Mouse (Mus musculus) kidney, embryonic 15.5 days (tissue): ENCODE data around the gene Utp15. TPM values are rescaled to one million over a fixed set of nuclear protein-coding genes. Genes with fewer than 3 reads are reported as not detected.

Source experiments
- ATAC-seq: fragments of 200-750 bp; cut with Nextera tagmentation; replicated peaks from 2 replicates; pipeline ENCODE4 v1.8.0; 2017; ENCODE audit warnings: moderate TSS enrichment; ENCODE audit not compliant: low FRiP score
- H3K27ac ChIP-seq: fragments of 300-500 bp; sonication (generic); 2 replicates; pipeline ENCODE4 v1.5.1; 2015; ENCODE audit warnings: mild to moderate bottlenecking, inconsistent platforms
- H3K27me3 ChIP-seq: fragments of 300-500 bp; sonication (generic); 2 replicates; pipeline ENCODE4 v1.6.1; 2015; ENCODE audit warnings: inconsistent platforms
- H3K36me3 ChIP-seq: fragments of 300-500 bp; sonication (generic); 2 replicates; pipeline ENCODE4 v1.6.1; 2015; ENCODE audit warnings: inconsistent platforms
- H3K4me1 ChIP-seq: fragments of 300-500 bp; sonication (generic); 2 replicates; pipeline ENCODE4 v1.6.1; 2015; ENCODE audit warnings: inconsistent platforms
- H3K4me2 ChIP-seq: fragments of 300-500 bp; sonication (generic); 2 replicates; pipeline ENCODE4 v1.6.1; 2015; ENCODE audit warnings: moderate library complexity, mild to moderate bottlenecking, inconsistent platforms
- H3K4me3 ChIP-seq: fragments of 300-500 bp; sonication (generic); replicated peaks from 2 replicates; pipeline ENCODE4 v1.5.1; 2015; ENCODE audit warnings: mild to moderate bottlenecking, inconsistent platforms
- H3K9ac ChIP-seq: fragments of 300-500 bp; sonication (generic); 2 replicates; pipeline ENCODE4 v1.6.1; 2015; ENCODE audit warnings: mild to moderate bottlenecking, inconsistent platforms
- H3K9me3 ChIP-seq: fragments of 300-500 bp; sonication (generic); replicated peaks from 2 replicates; pipeline ENCODE4 v1.6.1; 2016; ENCODE audit warnings: inconsistent platforms
- WGBS: fragments of 180-500 bp; shearing (Covaris S2); methylation state at CpG from one replicate; pipeline ENCODE4 v1.1.7; 2015; ENCODE audit warnings: mixed read lengths; 5-methylcytosine and 5-hydroxymethylcytosine counted together
- polyA plus RNA-seq: library from polyadenylated mRNA; unstranded; fragments of >200 nt; fragmentation: Nextera tagmentation; extraction: Ambion mirVana; gene quantifications from 2 replicates; pipeline ENCODE4 v1.2.1, GENCODE M21; 2015

The Utp15 gene
- polyA plus RNA-seq, 1 experiment from 2014 or later = 36.7 TPM

DNA sequence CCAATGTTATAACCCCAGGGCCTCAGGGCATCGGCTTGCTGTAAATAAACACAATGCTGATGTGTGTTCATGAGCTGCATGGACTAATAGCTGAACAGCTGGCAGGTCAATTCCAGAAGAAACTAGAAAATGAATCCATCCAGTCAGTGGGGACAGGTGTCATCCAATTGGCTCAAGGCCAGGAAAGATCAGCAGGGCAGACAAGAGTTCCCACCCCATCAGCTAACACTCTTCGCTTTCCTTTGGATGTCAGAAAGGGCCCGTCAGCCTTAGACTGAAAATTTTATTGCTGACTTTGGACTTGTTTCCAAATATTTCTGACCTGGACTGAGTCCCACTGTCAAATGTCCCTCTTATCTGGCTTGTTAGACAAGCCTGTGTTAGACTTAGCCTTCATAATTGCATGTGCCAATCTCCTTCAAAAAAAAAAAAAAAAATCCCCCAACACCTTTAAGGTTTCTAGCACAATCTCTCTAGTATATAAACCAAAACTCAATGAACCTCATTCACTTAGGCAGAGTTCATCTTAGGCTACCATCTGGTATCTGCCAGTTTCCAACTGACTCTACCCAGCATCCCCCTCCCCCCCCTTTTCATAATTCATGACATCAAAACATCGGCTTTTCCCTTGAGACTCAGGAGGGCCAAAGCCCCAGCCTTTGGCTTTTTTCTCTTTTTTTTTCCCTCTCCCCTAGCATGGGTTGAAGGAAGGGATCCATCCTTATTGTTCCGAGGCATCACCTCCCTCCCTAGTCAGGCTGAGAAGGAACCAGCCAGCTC is 18.1 kb downstream of the Utp15 start:
- 49% methylated on average over 5 of the region's 5 CpGs for WGBS
- Histone ChIP-seq H3K4me2 (no peak overlapping the region), H3K4me3 (no peak overlapping the region), H3K36me3 (peaks cover 27% of the 10 kb centered on the region), H3K27ac (no peak overlapping the region), H3K27me3 (no peaks in the 10 kb centered on the region), H3K9ac (no peak overlapping the region), H3K4me1 (no peaks in the 10 kb centered on the region), H3K9me3 (no peaks in the 10 kb centered on the region)
- no peak for ATAC-seq

DNA sequence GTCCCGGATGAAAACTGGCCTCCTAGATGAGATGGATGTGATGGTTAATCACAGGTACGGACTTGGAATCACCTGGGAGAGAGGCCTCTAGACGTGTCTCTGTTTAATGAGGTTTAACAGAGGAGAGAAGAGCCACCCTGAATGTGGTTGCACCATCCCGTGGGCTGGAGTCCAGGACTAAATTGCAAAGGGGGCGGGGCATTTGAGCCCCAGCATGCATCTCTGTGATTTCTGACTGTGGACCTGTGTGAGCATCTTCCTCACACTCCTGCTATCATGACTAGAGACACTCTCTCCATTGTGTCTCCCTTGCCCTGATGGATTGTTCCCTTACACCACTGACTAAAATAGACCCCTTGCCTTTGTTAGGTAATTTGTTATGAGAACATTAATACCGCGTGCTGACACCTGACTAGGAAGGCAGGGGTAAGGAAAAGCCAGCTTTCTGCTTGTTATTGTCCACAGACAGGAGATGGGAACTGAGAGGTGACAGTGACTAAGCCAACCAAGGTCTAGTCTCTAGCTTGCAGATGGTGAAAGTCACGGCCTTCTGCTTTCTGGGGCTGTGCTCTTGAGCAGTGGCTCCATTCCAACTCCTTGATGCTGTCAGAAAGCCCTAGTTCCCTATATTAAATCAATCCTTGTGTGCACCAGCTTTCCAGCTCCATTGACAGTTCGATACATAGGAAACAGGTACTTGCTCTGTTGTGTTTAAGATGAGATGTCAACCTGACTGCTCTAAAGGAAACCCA is 21.1 kb downstream of the Utp15 start:
- Histone ChIP-seq H3K36me3 (no peaks in the 10 kb centered on the region), H3K4me3 (no peak overlapping the region), H3K9ac (no peak overlapping the region), H3K27ac (no peak overlapping the region), H3K27me3 (no peaks in the 10 kb centered on the region), H3K4me1 (no peaks in the 10 kb centered on the region), H3K9me3 (no peaks in the 10 kb centered on the region), H3K4me2 (no peak overlapping the region)
- WGBS = 68% methylated on average over 9 of the region's 9 CpGs
- ATAC-seq = no peak

DNA sequence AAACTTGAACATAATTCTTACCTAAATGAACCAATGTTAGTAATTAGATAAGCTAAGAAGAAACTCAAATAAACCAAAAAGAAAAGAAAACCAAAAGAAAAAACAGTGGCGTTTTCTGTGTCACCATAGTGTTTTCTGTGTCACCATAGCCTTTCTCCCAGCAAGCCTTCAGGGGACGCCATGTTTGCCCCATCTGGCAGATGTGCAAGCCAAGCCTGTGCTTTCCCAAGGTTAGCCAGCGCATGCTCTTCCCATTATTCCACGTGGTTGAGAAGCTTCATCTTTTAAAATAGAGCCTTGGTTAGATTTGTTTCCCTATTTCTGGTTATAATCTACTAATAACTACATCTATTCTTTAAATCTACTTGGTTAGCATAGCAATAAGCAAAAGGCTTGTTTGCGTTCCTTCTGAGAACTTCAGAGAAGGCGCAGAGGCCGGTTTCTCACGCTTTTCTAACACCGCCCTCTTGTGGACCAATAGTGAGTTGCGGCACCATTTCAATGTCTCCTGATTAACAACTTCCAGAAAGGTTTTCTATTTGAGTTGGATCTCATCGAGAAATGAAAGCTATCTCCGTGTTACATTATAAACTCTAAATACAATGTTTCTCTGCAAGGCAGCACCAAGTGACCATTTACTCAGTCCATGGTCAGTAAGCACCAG is 22.7 kb downstream of the Utp15 start:
- Histone ChIP-seq H3K36me3 (no peaks in the 10 kb centered on the region), H3K27ac (no peak overlapping the region), H3K27me3 (no peaks in the 10 kb centered on the region), H3K4me1 (no peaks in the 10 kb centered on the region), H3K9ac (no peak overlapping the region), H3K4me3 (no peak overlapping the region), H3K4me2 (no peak overlapping the region), H3K9me3 (no peaks in the 10 kb centered on the region)
- 18% methylated on average over 12 of the region's 12 CpGs for WGBS
- no peak for ATAC-seq

DNA sequence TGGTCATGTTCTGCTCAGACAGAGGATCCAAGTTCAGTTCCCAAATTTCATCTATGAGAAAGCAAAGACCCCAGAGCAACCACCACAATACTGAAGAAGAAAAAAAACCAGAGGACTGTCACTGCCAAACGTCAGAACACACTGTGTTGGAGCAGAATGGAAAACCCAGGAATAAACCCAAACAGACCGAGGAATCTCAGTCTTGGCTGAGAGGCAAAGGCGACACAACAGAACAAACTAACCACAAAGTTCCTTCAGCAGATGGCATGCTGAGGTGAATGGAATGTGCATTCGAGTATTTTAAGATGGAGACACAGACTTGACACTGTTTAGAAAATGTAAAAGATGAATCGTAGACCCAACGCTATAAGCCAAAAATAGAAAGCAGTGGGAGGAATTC is 27.4 kb downstream of the Utp15 start:
- Histone ChIP-seq H3K27ac (no peak overlapping the region), H3K27me3 (no peaks in the 10 kb centered on the region), H3K4me2 (no peak overlapping the region), H3K4me3 (no peak overlapping the region), H3K9me3 (no peaks in the 10 kb centered on the region), H3K4me1 (no peaks in the 10 kb centered on the region), H3K9ac (no peak overlapping the region), H3K36me3 (no peaks in the 10 kb centered on the region)
- ATAC-seq = no peak
- WGBS = 74% methylated on average over 6 of the region's 6 CpGs

DNA sequence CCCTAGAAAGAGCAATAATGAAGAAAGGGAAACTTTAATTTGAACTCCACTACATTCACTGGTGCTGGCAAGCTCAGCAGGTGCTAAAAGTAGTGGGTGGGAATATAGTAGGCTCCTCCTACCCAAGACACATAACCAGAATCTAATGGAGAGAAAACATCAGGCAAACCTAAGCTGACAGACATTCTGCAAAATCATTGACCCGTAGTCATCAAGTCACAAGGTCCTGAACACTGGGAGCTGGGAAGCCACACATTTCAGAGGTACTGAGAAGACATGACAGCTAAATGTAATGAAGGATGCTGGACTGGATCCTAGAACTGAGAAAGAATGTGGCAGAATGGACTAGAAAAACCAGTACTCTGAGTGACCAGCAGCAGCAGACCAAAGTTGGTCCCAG is 32.3 kb downstream of the Utp15 start:
- no peaks in the 10 kb centered on the region for H3K4me1 ChIP-seq
- no peak for ATAC-seq
- H3K36me3 ChIP-seq = no peaks in the 10 kb centered on the region
- H3K4me2 ChIP-seq = no peak overlapping the region
- no peak overlapping the region for H3K4me3 ChIP-seq
- H3K9ac ChIP-seq = no peak overlapping the region
- no peaks in the 10 kb centered on the region; the same call in 1 of the 2 replicates for H3K27me3 ChIP-seq
- H3K9me3 ChIP-seq = no peaks in the 10 kb centered on the region
- 90% methylated on average over 1 of the region's 1 CpGs for WGBS
- H3K27ac ChIP-seq = no peak overlapping the region

DNA sequence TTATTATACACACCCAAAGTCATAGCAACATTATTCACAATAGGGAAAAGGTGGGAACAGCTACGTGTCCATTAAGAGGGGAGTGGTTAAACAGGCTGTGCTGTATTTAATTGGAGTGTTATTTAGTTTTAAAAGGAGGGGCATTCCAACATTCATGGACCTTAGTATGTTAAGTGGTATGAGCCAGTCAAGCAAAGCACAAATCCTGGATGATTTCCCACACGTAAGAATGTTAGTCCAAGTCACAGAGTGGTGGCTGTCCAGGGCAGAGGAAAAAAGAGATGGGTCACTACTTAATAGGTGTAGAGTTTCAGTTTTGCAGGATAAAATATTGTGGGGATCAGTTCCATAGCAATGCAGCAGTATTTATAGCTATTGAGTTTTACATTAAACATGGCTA is 36.6 kb downstream of the Utp15 start:
- Histone ChIP-seq H3K9me3 (no peaks in the 10 kb centered on the region), H3K27me3 (no peaks in the 10 kb centered on the region; the same call in 1 of the 2 replicates), H3K4me1 (no peaks in the 10 kb centered on the region), H3K4me3 (no peak overlapping the region), H3K36me3 (no peaks in the 10 kb centered on the region), H3K27ac (no peak overlapping the region), H3K9ac (no peak overlapping the region), H3K4me2 (no peak overlapping the region)
- ATAC-seq = no peak
- 51% methylated on average over 2 of the region's 2 CpGs for WGBS

DNA sequence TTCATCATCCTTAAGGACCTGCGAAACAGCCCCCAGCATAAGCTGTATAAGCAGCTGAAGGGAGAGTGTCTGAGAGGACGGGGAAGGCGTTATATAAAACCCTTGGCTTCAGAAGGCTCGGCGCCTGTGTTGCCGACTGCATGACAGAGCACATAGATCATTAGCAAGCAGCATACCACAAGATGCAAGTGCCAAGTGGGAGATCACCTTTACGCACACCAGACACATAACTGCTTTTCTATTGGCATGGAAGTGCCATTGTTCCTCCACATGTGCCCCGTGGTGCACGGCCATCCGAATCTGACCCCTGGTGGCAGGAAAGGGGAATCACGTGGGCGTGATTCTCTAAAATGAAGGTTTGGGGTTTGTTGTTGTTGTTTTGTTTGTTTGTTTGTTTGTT is 40.0 kb downstream of the Utp15 start:
- Histone ChIP-seq H3K4me2 (0 out of 2 replicates have a peak overlapping the region, but pooled peaks have one; percentile 13), H3K9me3 (no peaks in the 10 kb centered on the region), H3K36me3 (no peaks in the 10 kb centered on the region), H3K27ac (no peak overlapping the region), H3K4me3 (no peak overlapping the region), H3K27me3 (no peaks in the 10 kb centered on the region), H3K9ac (no peak overlapping the region), H3K4me1 (no peaks in the 10 kb centered on the region)
- WGBS = 36% methylated on average over 12 of the region's 12 CpGs
- ATAC-seq = no peak; the same call in 1 of the 2 replicates

DNA sequence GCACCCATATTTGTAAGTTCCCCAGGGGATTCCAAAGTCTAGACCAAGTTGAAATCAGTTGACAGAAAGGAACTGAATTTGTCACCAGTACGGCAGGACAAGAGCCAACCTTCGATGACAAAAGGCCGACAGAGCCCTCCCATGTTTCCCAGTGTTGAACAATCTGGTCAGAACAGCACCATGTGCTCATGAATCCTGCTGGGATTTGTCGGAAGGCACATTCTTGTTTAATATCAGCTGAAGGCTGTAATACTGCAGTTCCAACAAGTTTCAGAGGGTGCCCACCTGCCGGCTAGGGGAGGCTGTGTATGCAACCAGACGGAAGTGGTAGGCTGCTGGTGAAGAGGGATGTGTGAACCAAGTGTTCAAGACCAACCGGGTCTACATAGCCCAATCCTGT is 52.7 kb downstream of the Utp15 start:
- Histone ChIP-seq H3K27ac (no peak overlapping the region), H3K9ac (no peak overlapping the region), H3K27me3 (peaks cover 7% of the 10 kb centered on the region; the same call in 1 of the 2 replicates), H3K9me3 (no peaks in the 10 kb centered on the region), H3K4me3 (no peak overlapping the region), H3K36me3 (no peaks in the 10 kb centered on the region), H3K4me2 (no peak overlapping the region), H3K4me1 (peaks cover 16% of the 10 kb centered on the region)
- ATAC-seq = no peak
- 81% methylated on average over 7 of the region's 7 CpGs for WGBS

DNA sequence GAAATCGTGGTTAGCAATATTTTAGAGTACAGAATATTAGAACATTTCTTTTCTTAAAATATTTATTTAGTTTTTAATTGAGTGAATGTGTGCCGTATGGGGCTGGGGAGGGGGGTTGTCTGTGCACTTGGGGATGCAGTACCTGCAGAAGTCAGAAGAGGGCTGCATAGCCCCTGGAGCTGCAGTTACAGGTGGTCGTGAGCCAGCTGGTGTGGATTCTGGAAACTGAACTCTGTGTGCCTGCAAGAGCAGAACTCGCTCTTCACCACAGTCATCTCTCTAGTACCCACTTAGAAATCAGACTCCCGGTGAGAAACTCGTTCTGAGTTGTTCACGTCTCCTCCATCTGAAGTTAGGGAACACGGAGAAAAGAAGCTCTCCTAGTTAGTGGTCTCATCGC is 54.0 kb downstream of the Utp15 start:
- H3K9me3 ChIP-seq = no peaks in the 10 kb centered on the region
- H3K27me3 ChIP-seq = peaks cover 7% of the 10 kb centered on the region; the same call in 1 of the 2 replicates
- no peak for ATAC-seq
- 37% methylated on average over 9 of the region's 9 CpGs for WGBS
- no peak overlapping the region for H3K9ac ChIP-seq
- H3K27ac ChIP-seq = no peak overlapping the region
- peaks cover 25% of the 10 kb centered on the region for H3K4me1 ChIP-seq
- H3K4me3 ChIP-seq = no peak overlapping the region
- H3K4me2 ChIP-seq = no peak overlapping the region
- no peaks in the 10 kb centered on the region for H3K36me3 ChIP-seq

DNA sequence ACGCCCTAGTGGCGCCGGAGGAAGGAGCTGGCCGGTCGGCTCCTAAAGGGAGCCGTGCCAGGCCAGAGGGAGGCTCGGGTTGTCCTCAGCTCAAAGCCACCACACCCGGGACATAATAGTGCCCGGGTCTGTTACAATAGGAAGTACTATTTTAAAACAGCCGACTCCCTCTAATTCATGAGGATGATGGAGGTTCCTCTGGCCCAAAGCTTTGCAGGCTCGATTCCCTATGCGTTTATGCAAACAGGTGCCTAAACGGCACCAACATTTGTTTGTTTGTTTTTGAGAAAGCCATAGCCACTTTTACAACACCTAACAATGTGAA is 56.3 kb downstream of the Utp15 start:
- Histone ChIP-seq H3K36me3 (no peaks in the 10 kb centered on the region), H3K9ac (peak overlapping the region; percentile 55), H3K9me3 (no peaks in the 10 kb centered on the region), H3K27me3 (peaks cover 7% of the 10 kb centered on the region; the same call in 1 of the 2 replicates), H3K4me3 (peak overlapping the region; percentile 67), H3K4me2 (peak overlapping the region; percentile 95), H3K27ac (peak overlapping the region; percentile 94), H3K4me1 (peaks cover 25% of the 10 kb centered on the region)
- under 1% methylated on average over 13 of the region's 13 CpGs for WGBS
- ATAC-seq = no peak

DNA sequence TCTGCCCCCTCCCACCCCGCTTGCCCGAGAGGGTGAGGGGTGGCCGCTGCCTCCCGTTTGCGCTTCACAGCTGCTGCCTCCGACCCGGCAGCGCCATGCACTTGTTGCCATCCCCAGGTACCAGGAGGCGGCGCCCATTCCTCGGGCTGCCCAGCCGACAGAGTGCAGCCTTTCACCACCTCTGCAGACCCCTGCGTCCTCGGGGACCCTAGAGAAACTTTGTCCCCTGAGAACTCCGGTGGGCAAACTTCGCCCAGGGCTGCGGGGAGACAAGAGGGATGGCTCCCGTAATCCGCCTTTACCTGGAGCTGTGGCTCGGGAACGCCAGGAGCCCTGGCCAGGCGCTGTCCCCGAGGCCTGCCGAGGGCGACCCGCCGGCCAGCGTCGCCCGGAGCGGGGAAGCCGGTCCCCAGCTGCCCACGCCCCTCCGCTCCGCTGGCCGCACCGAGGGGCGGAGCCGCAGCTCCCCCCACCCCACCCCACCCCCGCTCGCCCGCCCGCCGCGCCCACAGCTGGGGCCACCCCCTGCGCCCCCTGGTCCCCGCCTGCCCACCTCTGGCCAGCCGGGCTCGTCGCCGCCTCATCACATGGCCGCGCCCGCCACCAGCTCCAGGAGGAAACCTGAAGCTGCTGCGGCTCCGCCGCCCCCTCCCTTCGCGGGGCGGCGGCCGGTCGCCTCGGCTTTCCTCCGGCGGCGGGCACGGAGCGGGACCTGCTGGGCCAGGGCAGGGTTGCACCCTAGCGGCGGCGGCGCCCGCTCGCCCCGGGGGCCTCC is 56.9 kb downstream of the Utp15 start, which contains the start of gene Arhgef28:
TSS of gene Arhgef28 (minus strand) at position 669 of the 775 bp plus-strand sequence.
- Histone ChIP-seq H3K36me3 (no peaks in the 10 kb centered on the region), H3K4me1 (peaks cover 25% of the 10 kb centered on the region), H3K4me2 (peak within 1 kb of the TSS; percentile 95), H3K27ac (peak within 1 kb of the TSS; percentile 94), H3K27me3 (peaks cover 7% of the 10 kb centered on the region; the same call in 1 of the 2 replicates), H3K9me3 (no peaks in the 10 kb centered on the region), H3K9ac (peak within 1 kb of the TSS; percentile 55), H3K4me3 (peak within 1 kb of the TSS; percentile 67)
- ATAC-seq = peak; percentile 93
- WGBS = under 1% methylated on average over 69 of the region's 76 CpGs
